Mouse (Mus musculus) C2C12 (cell line): ENCODE measurements at regions not wholly inside any gene's neighbourhood (a gene's known extent, or its start where the extent isn't known, plus 50 kb on each side); places are given as distances from the start of the nearest gene placed in this dataset.

Experiments used
- H3K27me3 ChIP-seq: one replicate; pipeline ENCODE4 v1.6.1; 2011; ENCODE audit not compliant: control insufficient read depth, insufficient read depth, insufficient read length
- H3K36me3 ChIP-seq: one replicate; pipeline ENCODE4 v1.6.1; 2011; ENCODE audit not compliant: control insufficient read depth, insufficient read depth
- H3K4me3 ChIP-seq: one replicate; pipeline ENCODE4 v1.5.1; 2011; ENCODE audit warnings: mild to moderate bottlenecking, control low read depth; ENCODE audit not compliant: poor library complexity, insufficient read depth, severe bottlenecking
- H3K79me2 ChIP-seq: one replicate; pipeline ENCODE4 v1.6.1; 2011; ENCODE audit not compliant: control insufficient read depth, insufficient read depth
- H3K79me3 ChIP-seq: one replicate; pipeline ENCODE4 v1.6.1; 2011; ENCODE audit warnings: low read depth, control low read depth
- H3ac ChIP-seq: one replicate; pipeline ENCODE3; 2011; ENCODE audit warnings: low read depth; ENCODE audit not compliant: control insufficient read depth, insufficient read length
- CEBPB ChIP-seq: IDR thresholded peaks from one replicate; pipeline ENCODE4 v1.6.1; 2011; ENCODE audit warnings: low read depth, mild to moderate bottlenecking, control low read depth, moderate library complexity
- CTCF ChIP-seq: IDR thresholded peaks from one replicate; pipeline ENCODE4 v1.5.1; 2011; ENCODE audit not compliant: control insufficient read depth, insufficient read depth, insufficient read length
- FOSL1 ChIP-seq: IDR thresholded peaks from one replicate; pipeline ENCODE4 v1.8.0; 2011; ENCODE audit warnings: mild to moderate bottlenecking, low read length; ENCODE audit not compliant: poor library complexity, insufficient read depth, severe bottlenecking
- MAX ChIP-seq: IDR thresholded peaks from one replicate; pipeline ENCODE4 v1.6.1; 2011; ENCODE audit warnings: mild to moderate bottlenecking, control low read depth
- MYOD1 ChIP-seq: IDR thresholded peaks from one replicate; pipeline ENCODE4 v1.6.1; 2011; ENCODE audit warnings: low read depth; ENCODE audit not compliant: control insufficient read depth, insufficient read length
- MYOG ChIP-seq: IDR thresholded peaks from one replicate; pipeline ENCODE4 v1.6.1; 2011; ENCODE audit not compliant: control insufficient read depth, insufficient read length; ENCODE audit errors: extremely low read depth
- USF1 ChIP-seq: IDR thresholded peaks from one replicate; pipeline ENCODE4 v1.6.1; 2011; ENCODE audit warnings: low read depth, mild to moderate bottlenecking, control low read depth, moderate library complexity

GRCm38 (mm10) chr4:34148956-34149739 is 99.2 kb upstream of the Spaca1 start:
- no peaks in the 10 kb centered on the region for H3K36me3 ChIP-seq
- no peaks in the 10 kb centered on the region for H3K79me3 ChIP-seq
- no peak for TF ChIP-seq CTCF
- TF ChIP-seq MYOD1, result no peak
- TF ChIP-seq CEBPB, result no peak
- TF ChIP-seq USF1, result no peak
- TF ChIP-seq MAX, result no peak
- TF ChIP-seq MYOG, result no peak
- no peak for TF ChIP-seq FOSL1
- no peaks in the 10 kb centered on the region for H3K27me3 ChIP-seq
- H3ac ChIP-seq, result no peak overlapping the region
- no peaks in the 10 kb centered on the region for H3K79me2 ChIP-seq
- H3K4me3 ChIP-seq, result no peak overlapping the region

GRCm38 (mm10) chr4:34151605-34152347 is 101.8 kb upstream of the Spaca1 start:
- Histone ChIP-seq H3K36me3 (no peaks in the 10 kb centered on the region), H3K4me3 (no peak overlapping the region), H3K27me3 (no peaks in the 10 kb centered on the region), H3K79me3 (no peaks in the 10 kb centered on the region), H3K79me2 (no peaks in the 10 kb centered on the region), H3ac (no peak overlapping the region)
- TF ChIP-seq FOSL1, result no peak
- TF ChIP-seq CEBPB, result no peak
- TF ChIP-seq MYOG, result no peak
- TF ChIP-seq USF1, result no peak
- no peak for TF ChIP-seq MAX
- TF ChIP-seq MYOD1, result no peak
- no peak for TF ChIP-seq CTCF

- TF ChIP-seq MYOD1 (no peak), MYOG (no peak), FOSL1 (no peak), USF1 (no peak), MAX (no peak)
- no peak overlapping the region for H3ac ChIP-seq
- H3K4me3 ChIP-seq, result no peak overlapping the region
- H3K79me2 ChIP-seq, result no peaks in the 10 kb centered on the region
- H3K79me3 ChIP-seq, result no peaks in the 10 kb centered on the region
- H3K27me3 ChIP-seq, result no peaks in the 10 kb centered on the region
- no peaks in the 10 kb centered on the region for H3K36me3 ChIP-seq
These were observed 105.5 kb upstream of the Spaca1 start for GRCm38 (mm10) chr4:34155501-34155900.

GRCm38 (mm10) chr4:34157818-34158511 is 108.0 kb upstream of the Spaca1 start:
- Histone ChIP-seq H3K79me3 (no peaks in the 10 kb centered on the region), H3K4me3 (no peak overlapping the region), H3K36me3 (no peaks in the 10 kb centered on the region), H3K27me3 (no peaks in the 10 kb centered on the region), H3ac (no peak overlapping the region), H3K79me2 (no peaks in the 10 kb centered on the region)
- TF ChIP-seq CTCF (no peak), USF1 (no peak), MYOD1 (no peak), CEBPB (no peak), MYOG (no peak), MAX (no peak), FOSL1 (no peak)

GRCm38 (mm10) chr4:34171265-34171862 is 121.4 kb upstream of the Spaca1 start:
- H3ac ChIP-seq, result no peak overlapping the region
- no peaks in the 10 kb centered on the region for H3K36me3 ChIP-seq
- no peaks in the 10 kb centered on the region for H3K27me3 ChIP-seq
- TF ChIP-seq MYOD1, result no peak
- TF ChIP-seq FOSL1, result no peak
- no peak for TF ChIP-seq MAX
- no peak for TF ChIP-seq CTCF
- no peak for TF ChIP-seq CEBPB
- TF ChIP-seq USF1, result no peak
- TF ChIP-seq MYOG, result no peak
- H3K4me3 ChIP-seq, result no peak overlapping the region
- no peaks in the 10 kb centered on the region for H3K79me3 ChIP-seq
- no peaks in the 10 kb centered on the region for H3K79me2 ChIP-seq
